Mouse (Mus musculus) heart, postnatal 0 days (tissue): Measurements from ENCODE around the gene Hsp90aa1. TPM values are rescaled to one million over a fixed set of nuclear protein-coding genes. Genes with fewer than 3 reads are reported as not detected.
"Not testable (repeated sequence)": the region's sequence is repeated elsewhere in the genome, so short reads cannot be mapped to it uniquely, and the experiment has no call there.

Experiments
- ATAC-seq: fragments of 200-750 bp; cut with Nextera tagmentation; 2 replicates; pipeline ENCODE4 v1.8.0; 2017; ENCODE audit warnings: low read depth, moderate number of reproducible peaks, moderate library complexity; ENCODE audit not compliant: insufficient read depth
- DNase-seq: peaks from one replicate; pipeline ENCODE4 v3.0.0-alpha.2; 2016; ENCODE audit warnings: low spot score
- H3K27ac ChIP-seq: fragments of 300-500 bp; sonication (generic); 2 replicates; pipeline ENCODE4 v1.5.1; 2014; ENCODE audit warnings: low read depth, mild to moderate bottlenecking
- H3K27me3 ChIP-seq: fragments of 300-500 bp; sonication (generic); 2 replicates; pipeline ENCODE4 v1.6.1; 2014; ENCODE audit warnings: low read length, mixed read lengths; ENCODE audit not compliant: control insufficient read depth, insufficient read depth
- H3K36me3 ChIP-seq: fragments of 300-500 bp; sonication (generic); replicated peaks from 2 replicates; pipeline ENCODE4 v1.6.1; 2014; ENCODE audit warnings: low read length, mixed read lengths; ENCODE audit not compliant: control insufficient read depth, insufficient read depth
- H3K4me1 ChIP-seq: fragments of 300-500 bp; sonication (generic); 2 replicates; pipeline ENCODE4 v1.6.1; 2014; ENCODE audit warnings: antibody characterized with exemption; ENCODE audit not compliant: control insufficient read depth, insufficient read depth
- H3K4me2 ChIP-seq: fragments of 300-500 bp; sonication (generic); 2 replicates; pipeline ENCODE4 v1.6.1; 2014; ENCODE audit warnings: low read depth, mild to moderate bottlenecking, low read length, moderate library complexity
- H3K4me3 ChIP-seq: fragments of 300-500 bp; sonication (generic); 2 replicates; pipeline ENCODE4 v1.5.1; 2014; ENCODE audit warnings: low read depth, low read length
- H3K9ac ChIP-seq: fragments of 300-500 bp; sonication (generic); replicated peaks from 2 replicates; pipeline ENCODE4 v1.6.1; 2014; ENCODE audit warnings: low read depth, low read length, mixed read lengths
- H3K9me3 ChIP-seq: fragments of 300-500 bp; sonication (generic); replicated peaks from 2 replicates; pipeline ENCODE4 v1.6.1; 2016; ENCODE audit warnings: low read length; ENCODE audit not compliant: control insufficient read depth
- CTCF ChIP-seq: IDR thresholded peaks from 2 replicates; pipeline ENCODE4 v1.5.1; 2016; ENCODE audit warnings: antibody characterized with exemption, control low read depth, low read depth
- EP300 ChIP-seq: IDR thresholded peaks from 2 replicates; pipeline ENCODE4 v1.6.1; 2016; ENCODE audit warnings: antibody characterized with exemption, low read depth
- WGBS: fragments of 180-500 bp; shearing (Covaris S2); extraction: QIAGEN DNeasy Blood & Tissue Kit; methylation state at CpG from one replicate; pipeline ENCODE4 v1.1.7; 2014; 5-methylcytosine and 5-hydroxymethylcytosine counted together
- polyA plus RNA-seq: library from polyadenylated mRNA; unstranded; fragments of >200 nt; fragmentation: Nextera tagmentation; extraction: Ambion mirVana; gene quantifications from 2 replicates; pipeline ENCODE4 v1.2.1, GENCODE M21; 2015
- total RNA-seq: library from RNA; depleted of rRNA; stranded (reverse); fragments of >200 nt; gene quantifications from 2 replicates; pipeline ENCODE4 v1.2.3, GENCODE M21; 2014; ENCODE audit warnings: low replicate concordance

The Hsp90aa1 gene
- total and polyA plus RNA-seq, 2 experiments from 2014 or later, result 181 to 258 TPM

GRCm38 (mm10) chr12:110711270-110711669, 8.7 kb upstream of the Hsp90aa1 start:
- Histone ChIP-seq H3K27me3 (no peaks in the 10 kb centered on the region), H3K4me2 (no peak overlapping the region), H3K27ac (no peak overlapping the region), H3K4me1 (no peaks in the 10 kb centered on the region), H3K36me3 (no peaks in the 10 kb centered on the region), H3K9me3 (0 out of 2 replicates have a peak, but pooled peaks cover 4% of the 10 kb centered on the region), H3K9ac (no peak overlapping the region), H3K4me3 (no peak overlapping the region)
- DNase-seq, result no peak
- no peak for ATAC-seq
- 43% methylated on average over 5 of the region's 5 CpGs for WGBS
- TF ChIP-seq EP300 (no peak), CTCF (no peak)

- Histone ChIP-seq H3K9me3 (no peaks in the 10 kb centered on the region), H3K36me3 (no peaks in the 10 kb centered on the region), H3K27me3 (no peaks in the 10 kb centered on the region), H3K9ac (no peak overlapping the region), H3K27ac (no peak overlapping the region), H3K4me2 (no peak overlapping the region), H3K4me3 (no peak overlapping the region), H3K4me1 (no peaks in the 10 kb centered on the region)
- DNase-seq (no peak), ATAC-seq (no peak)
- 82% methylated on average over 7 of the region's 7 CpGs for WGBS
- TF ChIP-seq CTCF (no peak), EP300 (no peak)
Measured at GRCm38 (mm10) chr12:110707451-110707850, 4.9 kb upstream of the Hsp90aa1 start.

DNA sequence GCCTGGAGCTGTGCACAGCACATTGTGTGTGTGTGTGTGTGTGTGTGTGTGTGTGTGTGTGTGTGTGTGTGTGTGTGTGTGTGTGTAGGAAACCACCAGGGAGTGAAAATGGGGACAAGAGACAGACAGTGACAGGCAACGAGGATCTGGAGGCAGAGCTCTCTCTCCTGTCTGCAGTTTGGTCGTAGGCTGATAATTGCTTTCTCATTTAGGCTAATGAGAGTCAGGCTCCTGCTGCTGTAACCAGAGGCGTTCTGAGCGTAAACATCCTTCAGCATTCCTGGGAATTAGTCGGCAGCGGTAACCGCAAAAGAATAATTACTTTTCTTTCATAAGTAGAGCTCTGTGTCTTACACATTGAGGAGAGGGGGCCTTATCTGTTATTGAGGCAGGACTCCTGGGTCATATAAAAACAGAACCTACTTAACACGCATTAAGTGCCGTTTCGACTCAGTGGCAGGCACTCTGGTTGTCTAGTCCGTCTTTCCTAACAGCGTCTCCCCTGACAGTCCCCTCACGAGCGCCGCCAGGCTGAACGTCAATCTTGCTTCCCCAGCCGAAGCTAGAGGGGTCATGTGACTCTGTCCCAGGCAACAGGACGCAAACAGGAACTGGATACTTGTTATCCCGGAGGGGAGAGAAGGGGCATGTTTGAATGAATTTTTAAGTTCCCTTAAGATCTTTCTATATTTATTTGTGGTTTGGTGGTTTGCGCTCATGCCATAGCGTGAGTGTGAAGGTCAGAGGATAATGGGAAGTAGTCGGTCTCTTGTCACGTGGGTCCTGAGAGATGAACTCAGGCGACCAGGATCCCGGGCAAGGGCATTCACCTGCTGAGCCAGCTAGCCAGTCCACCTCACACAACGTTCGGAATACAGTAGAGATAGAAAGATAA, 4.1 kb upstream of the Hsp90aa1 start:
- no peaks in the 10 kb centered on the region for H3K27me3 ChIP-seq
- peak overlapping the region; percentile 67 for H3K27ac ChIP-seq
- under 1% methylated on average over 27 of the region's 27 CpGs for WGBS
- no peak for TF ChIP-seq EP300
- TF ChIP-seq CTCF, result peak; percentile 23
- peak; percentile 73 for DNase-seq
- H3K4me1 ChIP-seq, result 0 out of 2 replicates have a peak, but pooled peaks cover 2% of the 10 kb centered on the region
- H3K4me3 ChIP-seq, result peak overlapping the region; percentile 36
- H3K9ac ChIP-seq, result peak overlapping the region; percentile 36; the same call in 1 of the 2 replicates
- H3K9me3 ChIP-seq, result no peaks in the 10 kb centered on the region
- H3K36me3 ChIP-seq, result no peaks in the 10 kb centered on the region
- peak overlapping the region; percentile 65 for H3K4me2 ChIP-seq
- peak; percentile 66 for ATAC-seq

DNA sequence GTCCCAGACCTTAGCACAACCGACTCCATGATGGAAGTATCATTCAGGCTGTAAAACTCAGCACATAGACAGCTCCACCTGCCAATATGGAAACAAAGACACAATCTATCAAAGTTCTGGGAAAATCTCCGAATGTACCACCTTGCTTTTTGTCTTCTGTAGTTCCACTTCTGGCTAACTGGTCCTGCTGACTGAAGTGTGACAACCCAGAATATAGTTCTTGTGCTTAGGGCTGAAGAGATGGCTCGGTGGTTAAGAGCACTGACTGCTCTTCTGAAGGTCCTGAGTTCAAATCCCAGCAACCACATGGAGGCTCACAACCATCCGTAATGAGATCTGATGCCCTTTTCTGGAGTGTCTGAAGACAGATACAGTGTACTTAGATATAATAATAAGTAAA, 2.9 kb upstream of the Hsp90aa1 start:
- not testable (repeated sequence) for H3K4me2 ChIP-seq, DNase-seq, ATAC-seq, H3K4me3 ChIP-seq, H3K36me3 ChIP-seq, H3K9me3 ChIP-seq, H3K27me3 ChIP-seq, H3K9ac ChIP-seq, H3K4me1 ChIP-seq, H3K27ac ChIP-seq
- WGBS, result 85% methylated on average over 4 of the region's 4 CpGs

- Histone ChIP-seq H3K9me3 (no peaks in the 10 kb centered on the region), H3K4me2 (no peak overlapping the region), H3K27ac (peak overlapping the region; percentile 33), H3K4me3 (no peak overlapping the region), H3K27me3 (no peaks in the 10 kb centered on the region), H3K36me3 (no peaks in the 10 kb centered on the region), H3K9ac (no peak overlapping the region), H3K4me1 (0 out of 2 replicates have a peak, but pooled peaks cover 2% of the 10 kb centered on the region)
- ATAC-seq, result no peak
- TF ChIP-seq CTCF (no peak), EP300 (no peak)
- WGBS, result 66% methylated on average over 7 of the region's 7 CpGs
- DNase-seq, result no peak
Measured at GRCm38 (mm10) chr12:110703682-110704081, 1.2 kb upstream of the Hsp90aa1 start.
